Mouse (Mus musculus) hindbrain, postnatal 0 days (tissue): ENCODE results near the gene Cend1. TPM values are rescaled to one million over a fixed set of nuclear protein-coding genes. Genes with fewer than 3 reads are reported as not detected.
A peak's percentile ranks its signal among the peaks of the same experiment; 100 is the strongest.

ENCODE experiments used
- ATAC-seq: fragments of 200-750 bp; cut with Nextera tagmentation; 2 replicates; pipeline ENCODE4 v1.8.0; 2017; ENCODE audit warnings: mild to moderate bottlenecking, moderate TSS enrichment, moderate library complexity
- DNase-seq: peaks from one replicate; pipeline ENCODE4 v3.0.0-alpha.2; 2015; ENCODE audit warnings: low spot score
- H3K27ac ChIP-seq: fragments of 300-500 bp; sonication (generic); 2 replicates; pipeline ENCODE4 v1.5.1; 2014; ENCODE audit warnings: mild to moderate bottlenecking
- H3K27me3 ChIP-seq: fragments of 300-500 bp; sonication (generic); 2 replicates; pipeline ENCODE4 v1.6.1; 2014; ENCODE audit warnings: low read length, mixed read lengths; ENCODE audit not compliant: insufficient read depth
- H3K36me3 ChIP-seq: fragments of 300-500 bp; sonication (generic); 2 replicates; pipeline ENCODE4 v1.6.1; 2014; ENCODE audit warnings: low read length, mixed read lengths; ENCODE audit not compliant: insufficient read depth
- H3K4me1 ChIP-seq: fragments of 300-500 bp; sonication (generic); 2 replicates; pipeline ENCODE4 v1.6.1; 2014; ENCODE audit warnings: antibody characterized with exemption, low read length, mixed read lengths; ENCODE audit not compliant: insufficient read depth
- H3K4me2 ChIP-seq: fragments of 300-500 bp; sonication (generic); 2 replicates; pipeline ENCODE4 v1.6.1; 2014; ENCODE audit warnings: low read depth, mild to moderate bottlenecking, low read length, moderate library complexity, mixed read lengths
- H3K4me3 ChIP-seq: fragments of 300-500 bp; sonication (generic); 2 replicates; pipeline ENCODE4 v1.5.1; 2014; ENCODE audit warnings: low read length
- H3K9ac ChIP-seq: fragments of 300-500 bp; sonication (generic); replicated peaks from 2 replicates; pipeline ENCODE4 v1.6.1; 2014; ENCODE audit warnings: mild to moderate bottlenecking, low read length, moderate library complexity, mixed read lengths
- H3K9me3 ChIP-seq: fragments of 300-500 bp; sonication (generic); 2 replicates; pipeline ENCODE4 v1.6.1; 2016; ENCODE audit warnings: low read length, mixed read lengths
- CTCF ChIP-seq: IDR thresholded peaks from 2 replicates; pipeline ENCODE4 v1.5.1; 2016; ENCODE audit warnings: antibody characterized with exemption, control low read depth, low read depth
- WGBS: fragments of 180-500 bp; shearing (Covaris S2); extraction: QIAGEN DNeasy Blood & Tissue Kit; methylation state at CpG from one replicate; pipeline ENCODE4 v1.1.7; 2014; 5-methylcytosine and 5-hydroxymethylcytosine counted together
- polyA plus RNA-seq: library from polyadenylated mRNA; unstranded; fragments of >200 nt; fragmentation: Nextera tagmentation; extraction: Ambion mirVana; gene quantifications from 2 replicates; pipeline ENCODE4 v1.2.1, GENCODE M21; 2015
- total RNA-seq: library from RNA; depleted of rRNA; stranded (reverse); fragments of >200 nt; gene quantifications from 2 replicates; pipeline ENCODE4 v1.2.3, GENCODE M21; 2014

Cend1 gene
- total and polyA plus RNA-seq, 2 experiments from 2014 or later = 246 to 255 TPM

DNA sequence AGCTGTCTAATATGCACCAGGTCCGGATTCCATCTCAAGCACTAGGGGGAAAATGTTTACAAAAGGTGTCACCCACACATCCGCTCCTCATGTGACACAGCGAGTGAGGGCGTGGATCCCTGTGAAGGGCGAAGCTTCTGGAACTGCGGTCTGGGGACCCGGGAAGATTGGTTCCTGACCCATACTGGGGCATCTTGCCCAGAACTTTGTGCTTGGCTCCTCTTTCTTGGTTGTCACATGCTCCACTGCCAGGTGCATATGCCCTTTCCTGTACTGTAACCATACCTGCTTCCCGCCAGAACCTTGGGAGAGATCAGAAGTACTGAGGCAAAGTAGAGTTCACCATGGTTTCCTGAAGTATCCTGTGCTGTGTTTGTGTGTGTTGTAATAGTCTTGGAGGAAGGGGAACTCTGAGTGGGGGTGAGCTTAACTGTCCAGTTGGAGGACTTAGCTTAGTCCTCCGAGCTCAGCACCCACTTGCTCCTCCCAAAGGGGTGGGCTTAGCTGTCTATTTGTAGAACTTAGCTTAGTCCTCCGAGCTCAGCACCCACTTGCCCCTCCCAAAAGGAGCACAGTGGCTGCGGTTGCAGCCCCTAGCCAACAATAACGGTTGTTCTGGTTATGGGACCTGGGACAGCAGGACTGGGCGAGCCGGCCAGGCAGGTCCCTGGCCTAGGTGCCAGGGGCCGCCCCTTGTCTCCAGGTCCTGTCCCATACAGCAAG is 31.3 kb upstream of the Cend1 start, which contains the start of gene Cracr2b:
Gene Cracr2b, plus strand, starts transcription at position 704 of the 723 bp plus-strand sequence.
- Histone ChIP-seq H3K4me2 (peak within 1 kb of the TSS; percentile 69), H3K4me3 (peak within 1 kb of the TSS; percentile 37), H3K4me1 (0 out of 2 replicates have a peak, but pooled peaks cover 8% of the 10 kb centered on the region), H3K36me3 (0 out of 2 replicates have a peak, but pooled peaks cover 4% of the 10 kb centered on the region), H3K9ac (peak within 1 kb of the TSS; percentile 46; the same call in 1 of the 2 replicates), H3K27me3 (peaks cover 28% of the 10 kb centered on the region), H3K9me3 (no peaks in the 10 kb centered on the region), H3K27ac (no peak within 1 kb of the TSS)
- ATAC-seq (no peak), DNase-seq (no peak)
- no peak for TF ChIP-seq CTCF
- 70% methylated on average over 15 of the region's 15 CpGs for WGBS

DNA sequence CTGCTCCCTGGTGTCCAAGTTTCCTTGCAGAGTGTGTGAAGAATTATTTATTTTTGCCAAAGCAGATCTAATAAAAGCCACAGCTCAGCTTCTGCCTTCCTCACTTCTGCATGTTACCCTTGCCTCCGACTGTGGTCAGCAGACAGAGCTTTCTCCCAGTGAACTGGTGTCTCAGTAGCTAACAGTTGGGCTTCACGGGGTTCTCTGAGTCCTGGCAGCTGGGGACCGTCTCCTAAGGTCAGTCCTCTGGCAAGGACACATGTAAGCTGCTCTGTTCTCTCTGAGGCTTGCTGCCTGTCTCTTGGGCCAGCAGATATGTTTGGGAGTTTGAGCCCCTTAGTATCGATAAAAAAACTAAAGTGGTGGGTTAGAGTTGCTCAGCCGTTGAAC is 30.7 kb upstream of the Cend1 start:
- no peak overlapping the region for H3K4me3 ChIP-seq
- 0 out of 2 replicates have a peak, but pooled peaks cover 4% of the 10 kb centered on the region for H3K36me3 ChIP-seq
- H3K4me2 ChIP-seq = no peak overlapping the region
- no peak overlapping the region for H3K27ac ChIP-seq
- H3K9me3 ChIP-seq = no peaks in the 10 kb centered on the region
- H3K27me3 ChIP-seq = peaks cover 22% of the 10 kb centered on the region
- no peak for ATAC-seq
- 0 out of 2 replicates have a peak, but pooled peaks cover 8% of the 10 kb centered on the region for H3K4me1 ChIP-seq
- TF ChIP-seq CTCF = no peak
- no peak overlapping the region for H3K9ac ChIP-seq
- no peak for DNase-seq
- WGBS = 78% methylated on average over 5 of the region's 5 CpGs

DNA sequence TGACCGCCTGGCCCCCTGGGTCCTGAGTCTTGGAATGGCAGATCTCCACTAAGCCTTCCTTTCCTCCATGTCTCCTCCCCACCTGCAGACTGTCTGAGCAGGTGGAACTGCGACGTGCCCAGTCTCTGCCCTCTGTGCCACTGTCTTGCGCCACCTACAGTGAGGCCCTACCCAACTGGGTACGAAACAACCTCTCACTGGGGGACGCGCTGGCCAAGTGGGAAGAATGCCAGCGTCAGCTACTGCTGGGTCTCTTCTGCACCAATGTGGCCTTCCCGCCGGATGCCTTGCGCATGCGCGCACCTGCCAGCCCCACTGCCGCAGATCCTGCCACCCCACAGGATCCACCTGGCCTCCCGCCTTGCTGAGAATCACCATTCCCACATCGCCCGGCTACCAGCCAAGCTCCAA is 30.0 kb upstream of the Cend1 start:
- Histone ChIP-seq H3K4me1 (0 out of 2 replicates have a peak, but pooled peaks cover 8% of the 10 kb centered on the region), H3K27ac (no peak overlapping the region), H3K9me3 (no peaks in the 10 kb centered on the region), H3K4me2 (no peak overlapping the region), H3K4me3 (no peak overlapping the region), H3K27me3 (peaks cover 21% of the 10 kb centered on the region), H3K36me3 (0 out of 2 replicates have a peak, but pooled peaks cover 4% of the 10 kb centered on the region), H3K9ac (no peak overlapping the region)
- WGBS = 89% methylated on average over 17 of the region's 17 CpGs
- TF ChIP-seq CTCF = no peak
- ATAC-seq (no peak), DNase-seq (no peak)

DNA sequence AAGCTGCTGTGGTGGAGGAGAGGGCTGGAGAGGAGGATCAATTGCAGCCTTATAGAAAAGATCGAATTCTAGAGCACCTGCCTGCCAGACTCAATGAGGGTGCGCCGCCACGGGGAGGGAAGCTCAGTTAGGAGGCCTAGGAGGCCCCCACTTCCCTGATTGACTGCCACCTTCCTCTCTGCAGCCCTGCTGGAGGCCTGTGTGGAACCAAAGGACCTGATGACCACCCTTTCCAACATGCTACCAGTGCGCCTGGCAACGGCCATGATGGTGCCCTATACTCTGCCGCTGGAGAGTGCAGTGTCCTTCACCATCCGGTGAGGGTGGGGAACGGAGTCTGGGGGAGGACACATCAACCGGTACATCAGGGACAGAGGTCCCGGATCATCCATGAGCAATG is 29.4 kb upstream of the Cend1 start:
- no peak for TF ChIP-seq CTCF
- peaks cover 16% of the 10 kb centered on the region for H3K27me3 ChIP-seq

DNA sequence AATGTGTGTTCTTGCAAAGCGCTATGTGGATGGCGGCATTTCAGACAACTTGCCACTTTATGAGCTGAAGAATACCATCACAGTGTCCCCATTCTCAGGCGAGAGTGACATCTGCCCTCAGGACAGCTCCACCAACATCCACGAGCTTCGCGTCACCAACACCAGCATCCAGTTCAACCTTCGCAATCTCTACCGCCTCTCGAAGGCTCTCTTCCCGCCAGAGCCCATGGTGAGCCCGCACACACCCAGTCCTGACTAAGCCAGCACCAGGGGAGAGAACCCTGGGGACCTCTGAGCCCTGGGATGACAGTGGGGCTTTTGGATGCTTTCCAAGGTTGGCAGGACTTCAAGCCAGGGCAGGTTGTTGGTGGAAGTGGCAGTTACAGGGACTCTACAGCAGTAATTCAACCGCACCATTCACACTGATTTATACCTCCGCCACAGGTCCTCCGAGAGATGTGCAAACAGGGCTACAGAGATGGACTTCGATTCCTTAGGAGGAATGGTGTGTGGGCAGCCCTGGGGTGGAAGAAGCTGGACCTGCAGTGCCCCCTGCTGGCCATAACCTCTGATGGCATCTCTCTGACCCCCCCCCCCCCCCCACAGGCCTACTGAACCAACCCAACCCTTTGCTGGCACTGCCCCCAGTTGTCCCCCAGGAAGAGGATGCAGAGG is 28.8 kb upstream of the Cend1 start:
- ATAC-seq = no peak
- Histone ChIP-seq H3K27ac (no peak overlapping the region), H3K9me3 (no peaks in the 10 kb centered on the region), H3K4me3 (no peak overlapping the region), H3K36me3 (0 out of 2 replicates have a peak, but pooled peaks cover 4% of the 10 kb centered on the region), H3K9ac (no peak overlapping the region), H3K4me2 (no peak overlapping the region), H3K4me1 (0 out of 2 replicates have a peak, but pooled peaks cover 8% of the 10 kb centered on the region), H3K27me3 (peaks cover 11% of the 10 kb centered on the region)
- 82% methylated on average over 15 of the region's 15 CpGs for WGBS
- no peak for DNase-seq
- peak; percentile 49 for TF ChIP-seq CTCF

More for the DNA sequence above, 29.4 kb upstream of the Cend1 start:
- H3K36me3 ChIP-seq = 0 out of 2 replicates have a peak, but pooled peaks cover 4% of the 10 kb centered on the region
- no peak overlapping the region for H3K9ac ChIP-seq
- ATAC-seq = no peak
- 94% methylated on average over 11 of the region's 11 CpGs for WGBS
- no peak overlapping the region for H3K27ac ChIP-seq
- 0 out of 2 replicates have a peak, but pooled peaks cover 8% of the 10 kb centered on the region for H3K4me1 ChIP-seq
- no peaks in the 10 kb centered on the region for H3K9me3 ChIP-seq
- no peak overlapping the region for H3K4me2 ChIP-seq
- no peak for DNase-seq
- no peak overlapping the region for H3K4me3 ChIP-seq

DNA sequence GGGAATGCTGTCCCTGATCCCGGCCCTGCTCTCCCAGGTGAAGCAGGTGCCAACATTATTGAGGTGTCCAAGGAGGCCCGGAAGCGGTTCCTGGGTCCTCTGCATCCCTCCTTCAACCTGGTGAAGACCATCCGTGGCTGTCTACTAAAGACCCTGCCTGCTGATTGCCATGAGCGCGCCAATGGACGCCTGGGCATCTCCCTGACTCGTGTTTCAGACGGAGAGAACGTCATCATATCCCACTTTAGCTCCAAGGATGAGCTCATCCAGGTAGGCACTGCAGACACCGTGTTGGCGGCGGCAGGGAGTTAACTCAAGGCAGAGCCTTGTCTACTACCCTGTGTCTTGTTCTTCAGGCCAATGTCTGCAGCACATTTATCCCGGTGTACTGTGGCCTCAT is 27.9 kb upstream of the Cend1 start:
- Histone ChIP-seq H3K27me3 (peaks cover 10% of the 10 kb centered on the region), H3K4me1 (0 out of 2 replicates have a peak, but pooled peaks cover 8% of the 10 kb centered on the region), H3K27ac (no peak overlapping the region), H3K9ac (no peak overlapping the region), H3K36me3 (peaks cover 5% of the 10 kb centered on the region; the same call in 1 of the 2 replicates), H3K4me3 (no peak overlapping the region), H3K4me2 (no peak overlapping the region), H3K9me3 (no peaks in the 10 kb centered on the region)
- 93% methylated on average over 14 of the region's 14 CpGs for WGBS
- TF ChIP-seq CTCF = no peak
- DNase-seq = no peak
- ATAC-seq = no peak
